In genomic region chr3:57611776-57612175, GRCm38 (mm10) we compare ENCODE assay signal across 21 mouse cellular contexts.
"Had no signal": no experiment of that assay in that cellular context is flagged by ENCODE, and none has a peak within 500 bp of the region (broad histone marks: within the 10 kb centered on the region; RNA-seq: fewer than 3 reads in every experiment).

No protein-coding gene starts in this region.

- DNase-seq: gastrocnemius, postnatal 10 days; gastrocnemius, postnatal 36 days; heart, postnatal 10 days; kidney, adult 11 months; kidney, adult 2 months; kidney, adult 9 months; kidney, postnatal 14 days; kidney, postnatal 36 days; layer of hippocampus, adult 9-11 months; layer of hippocampus, postnatal 36 days; left cerebral cortex, postnatal 4 days had no signal

- H3K4me3 ChIP-seq: heart, embryonic 12.5 days; hindbrain, embryonic 13.5 days; hindbrain, embryonic 15.5 days; kidney, embryonic 15.5 days; limb, embryonic 13.5 days; limb, embryonic 15.5 days; liver, embryonic 12.5 days had no signal

- H3K27ac ChIP-seq: hindbrain, embryonic 13.5 days; hindbrain, embryonic 15.5 days; hindbrain, postnatal 0 days; kidney, embryonic 15.5 days; kidney, postnatal 0 days; limb, embryonic 13.5 days; limb, embryonic 15.5 days; liver, embryonic 12.5 days; liver, embryonic 14.5 days had no signal

- H3K9ac ChIP-seq: heart, embryonic 12.5 days; hindbrain, embryonic 13.5 days; hindbrain, embryonic 15.5 days; kidney, embryonic 15.5 days; limb, embryonic 13.5 days; limb, embryonic 15.5 days; liver, embryonic 12.5 days; liver, embryonic 14.5 days had no signal

- H3K27me3 ChIP-seq: heart, embryonic 12.5 days; hindbrain, embryonic 13.5 days; hindbrain, embryonic 15.5 days; kidney, embryonic 15.5 days; limb, embryonic 13.5 days; limb, embryonic 15.5 days; liver, embryonic 12.5 days had no signal

- H3K4me1 ChIP-seq: hindbrain, embryonic 13.5 days; hindbrain, embryonic 15.5 days; kidney, embryonic 15.5 days; limb, embryonic 13.5 days; limb, embryonic 15.5 days; liver, embryonic 12.5 days had no signal

- H3K36me3 ChIP-seq: heart, embryonic 12.5 days; hindbrain, embryonic 13.5 days; hindbrain, embryonic 15.5 days; kidney, embryonic 15.5 days; limb, embryonic 13.5 days; limb, embryonic 15.5 days; liver, embryonic 12.5 days had no signal
